Mouse (Mus musculus): ENCODE data around the gene Slc9a3r2.
"Not testable (repeated sequence)": the region's sequence is repeated elsewhere in the genome, so short reads cannot be mapped to it uniquely, and the experiment has no call there.

The Slc9a3r2 gene

GRCm38 (mm10) chr17:24667011-24667410 lies 16.9 kb upstream of the Slc9a3r2 start:
- DNase-seq (ENCODE audit: low spot score) = not testable (repeated sequence)

- DNase-seq (ENCODE audit: low spot score) = no peak
Measured at GRCm38 (mm10) chr17:24658017-24658758, 8.1 kb upstream of the Slc9a3r2 start, which contains the start of gene Npw. TSS of gene Npw (minus strand) at chr17:24658457.

GRCm38 (mm10) chr17:24654969-24655368 lies 4.8 kb upstream of the Slc9a3r2 start:
- DNase-seq (ENCODE audit: low spot score) = no peak

- peak; percentile 81 for DNase-seq (ENCODE audit: low spot score)
Measured at GRCm38 (mm10) chr17:24653967-24654710, 4.0 kb upstream of the Slc9a3r2 start.

GRCm38 (mm10) chr17:24651835-24652234 lies 1.7 kb upstream of the Slc9a3r2 start:
- no peak for DNase-seq (ENCODE audit: low spot score)

- DNase-seq (ENCODE audit: low spot score) = no peak
Measured at GRCm38 (mm10) chr17:24650766-24651165, 639 bp upstream of the Slc9a3r2 start.

- peak; percentile 58 for DNase-seq (ENCODE audit: low spot score)
Measured at GRCm38 (mm10) chr17:24649581-24650069, 502 bp downstream of the Slc9a3r2 start.

- no peak for DNase-seq (ENCODE audit: low spot score)
Measured at GRCm38 (mm10) chr17:24648731-24649377, 1.3 kb downstream of the Slc9a3r2 start.

GRCm38 (mm10) chr17:24647493-24647892 lies 2.6 kb downstream of the Slc9a3r2 start:
- DNase-seq (ENCODE audit: low spot score) = no peak

GRCm38 (mm10) chr17:24646381-24646780 lies 3.7 kb downstream of the Slc9a3r2 start:
- no peak for DNase-seq (ENCODE audit: low spot score)

- no peak for DNase-seq (ENCODE audit: low spot score)
Measured at GRCm38 (mm10) chr17:24645916-24646315, 4.2 kb downstream of the Slc9a3r2 start.

GRCm38 (mm10) chr17:24644875-24645721 lies 5.0 kb downstream of the Slc9a3r2 start:
- no peak for DNase-seq (ENCODE audit: low spot score)

GRCm38 (mm10) chr17:24644030-24644715 lies 6.0 kb downstream of the Slc9a3r2 start:
- no peak for DNase-seq (ENCODE audit: low spot score)

- no peak for DNase-seq (ENCODE audit: low spot score)
Measured at GRCm38 (mm10) chr17:24642791-24643343, 7.3 kb downstream of the Slc9a3r2 start.

GRCm38 (mm10) chr17:24641944-24642343 lies 8.2 kb downstream of the Slc9a3r2 start:
- no peak for DNase-seq (ENCODE audit: low spot score)

- DNase-seq (ENCODE audit: low spot score) = no peak
Measured at GRCm38 (mm10) chr17:24640581-24640980, 9.5 kb downstream of the Slc9a3r2 start.

GRCm38 (mm10) chr17:24640119-24640518 lies 10.0 kb downstream of the Slc9a3r2 start:
- DNase-seq (ENCODE audit: low spot score) = no peak

- no peak for DNase-seq (ENCODE audit: low spot score)
Measured at GRCm38 (mm10) chr17:24639571-24639988, 10.5 kb downstream of the Slc9a3r2 start.

GRCm38 (mm10) chr17:24638840-24639239 lies 11.3 kb downstream of the Slc9a3r2 start:
- DNase-seq (ENCODE audit: low spot score) = peak; percentile 69

- DNase-seq (ENCODE audit: low spot score) = no peak
Measured at GRCm38 (mm10) chr17:24638214-24638613, 11.9 kb downstream of the Slc9a3r2 start.
